Mouse (Mus musculus): ENCODE results near the gene Rexo5.

- TF ChIP-seq CTCF (IDR thresholded peaks at IDR 0.05; ENCODE audit: control insufficient read depth, insufficient read depth, low read length) = no peak
- TF ChIP-seq POLR2A (IDR thresholded peaks at IDR 0.05; ENCODE audit: borderline replicate concordance, control insufficient read depth, low read depth, low read length) = no peak
These were observed 31.6 kb upstream of the Rexo5 start for GRCm38 (mm10) chr7:119762166-119762697.
